Mouse (Mus musculus) testis, adult 10 weeks (tissue): ENCODE data around the gene Nos1ap. TPM values are rescaled to one million over a fixed set of nuclear protein-coding genes. Genes with fewer than 3 reads are reported as not detected.

Experiments
- polyA plus RNA-seq: library from polyadenylated mRNA; stranded (reverse); fragments of 350-450 nt; fragmentation: Illumina TruSeq; extraction: RNeasy Lipid Tissue Mini Kit (QIAGEN cat#74804); gene quantifications from one replicate; pipeline ENCODE4 v1.2.3, GENCODE M21; 2014; ENCODE audit warnings: low read depth, low replicate concordance

The Nos1ap gene
- 1.8 TPM for polyA plus RNA-seq

DNA sequence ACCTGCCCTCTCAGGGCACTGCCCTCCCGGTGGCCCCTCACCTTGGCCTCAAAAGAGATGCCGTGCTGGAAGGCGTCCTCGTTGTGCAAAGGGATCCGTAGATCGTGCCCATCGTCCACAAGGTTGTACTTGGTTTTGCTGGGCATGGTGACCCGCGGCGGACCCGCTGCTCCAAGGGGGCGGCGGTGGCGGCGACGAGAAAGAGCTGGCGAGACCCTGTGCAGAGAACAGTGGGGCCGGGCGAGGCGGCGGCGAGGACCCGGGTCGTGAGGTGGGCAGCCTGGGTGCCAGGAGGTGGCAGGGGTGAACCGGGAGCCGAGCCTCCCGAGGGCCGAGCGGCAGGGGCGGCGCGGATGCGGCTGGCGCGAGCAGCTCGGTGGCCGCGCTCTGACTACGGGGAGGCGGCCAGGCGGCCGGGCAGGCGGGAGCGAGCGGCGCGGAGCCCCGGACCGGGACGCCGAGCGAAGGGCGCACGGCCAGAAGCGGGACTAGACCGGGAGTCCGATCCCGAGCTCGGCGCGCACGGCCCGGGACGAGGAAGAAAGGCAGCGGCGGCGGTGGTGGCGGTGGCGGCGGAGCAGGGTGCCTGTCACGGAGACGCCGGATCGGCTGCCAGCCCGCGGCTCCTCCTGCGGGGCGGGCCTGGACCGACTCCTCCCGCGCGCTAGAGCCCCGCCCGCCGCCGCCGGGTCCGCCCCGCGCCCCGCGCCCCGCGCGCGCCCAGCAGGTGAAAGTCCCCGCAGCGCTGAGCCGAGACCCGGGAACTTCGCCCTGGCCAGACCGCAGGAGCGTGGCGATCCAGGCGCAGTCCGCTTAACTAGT lies at the start of gene Nos1ap:
Gene Nos1ap (minus strand): TSS at position 643 of the 822 bp plus-strand sequence.

DNA sequence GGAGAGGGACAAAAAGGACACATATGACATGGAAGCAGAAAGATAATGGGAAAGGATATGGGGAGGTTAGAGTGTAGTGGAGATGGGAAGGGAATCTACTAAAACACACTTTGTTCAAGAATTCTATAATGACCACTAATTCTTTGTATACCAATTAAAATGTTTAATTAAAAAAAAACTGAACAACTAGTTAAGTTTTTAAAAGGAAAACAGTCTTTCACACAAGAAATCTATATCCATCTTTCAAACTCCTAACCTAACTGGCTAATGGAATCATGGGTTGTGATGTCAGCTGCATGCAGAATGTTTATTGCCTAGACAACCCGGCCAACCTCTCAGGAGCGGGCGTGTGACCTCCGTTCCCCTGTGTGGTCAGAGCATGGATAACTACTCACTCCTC lies 281.2 kb downstream of the Nos1ap start, which contains the start of gene Spata46:
Gene Spata46 (plus strand): TSS at position 301 of the 400 bp plus-strand sequence.

DNA sequence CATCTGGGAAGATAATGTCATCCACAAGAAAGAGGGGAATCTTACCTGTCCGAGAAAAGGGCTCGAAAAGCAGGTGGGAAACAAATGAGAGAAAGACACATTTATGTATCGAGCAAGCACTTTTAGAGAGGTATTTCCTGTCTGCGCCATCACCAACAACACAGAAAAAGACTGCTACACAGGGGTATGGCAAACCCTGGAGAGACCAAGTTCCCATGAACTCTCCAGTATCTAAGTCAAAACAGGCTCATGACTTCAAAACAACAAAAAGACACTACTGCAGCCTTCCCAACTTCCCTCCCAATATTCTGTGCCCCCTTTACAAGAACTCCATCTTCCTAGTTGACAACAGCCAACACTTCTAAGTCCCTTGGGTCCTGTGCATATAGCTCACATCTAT lies 283.4 kb downstream of the Nos1ap start, which contains the start of gene Gm7694:
Gene Gm7694 (minus strand): TSS at position 101 of the 400 bp plus-strand sequence.

DNA sequence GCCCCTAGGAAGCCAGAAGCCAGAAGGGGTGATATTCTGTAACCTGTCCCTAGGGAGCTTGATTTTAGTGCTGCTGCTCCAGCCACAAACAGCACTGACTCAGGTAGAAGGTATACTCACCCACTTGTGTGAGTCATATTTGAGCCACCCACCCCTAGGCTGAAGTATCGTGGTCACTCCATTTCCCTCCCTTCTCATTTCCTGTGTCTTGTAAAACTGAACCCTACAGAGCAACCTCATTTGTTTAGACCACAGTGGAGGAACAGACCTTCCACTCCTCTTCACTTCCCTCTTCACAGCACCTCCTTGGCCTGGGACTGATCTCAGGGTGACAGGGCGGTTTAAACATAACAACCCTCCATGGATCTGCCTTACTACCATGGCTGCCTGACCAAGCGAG lies 312.6 kb downstream of the Nos1ap start, which contains the start of gene Sh2d1b1:
Gene Sh2d1b1 (plus strand): TSS at position 305 of the 400 bp plus-strand sequence.

Other genes with a start within 250 kb of the Nos1ap start
- 2.0 TPM for gene Olfml2b, start 54.7 kb upstream of the Nos1ap start, polyA plus RNA-seq